Mouse (Mus musculus): Measurements from ENCODE around the gene Mef2a.

GRCm38 (mm10) chr7:67419591-67420314 is 47.1 kb upstream of the Mef2a start:
- TF ChIP-seq CEBPB (IDR thresholded peaks at IDR 0.05; ENCODE audit: insufficient read depth, poor library complexity, severe bottlenecking) (no peak), POLR2A (IDR thresholded peaks at IDR 0.05; ENCODE audit: insufficient read length, low read depth) (no peak), MYOG (IDR thresholded peaks at IDR 0.05; ENCODE audit: control insufficient read depth in 1 of 3, insufficient read depth in 1 of 3, insufficient read length in 2 of 3, low read depth in 2 of 3) (no peak), POLR2AphosphoS2 (IDR thresholded peaks at IDR 0.05; ENCODE audit: insufficient read length, low read depth) (no peak), MYOD1 (IDR thresholded peaks at IDR 0.05; ENCODE audit: control insufficient read depth in 1 of 3, insufficient read length in 2 of 3, low read depth in 2 of 3) (no peak), MAX (IDR thresholded peaks at IDR 0.05; ENCODE audit: low read depth) (no peak), TCF12 (IDR thresholded peaks at IDR 0.05; ENCODE audit: insufficient read depth, poor library complexity, severe bottlenecking) (no peak), E2F4 (IDR thresholded peaks at IDR 0.05; ENCODE audit: insufficient read depth) (no peak)

All from myocyte (in vitro differentiated cells).